ENCODE assay signal across 9 mouse cellular contexts in genomic region chr10:39535347-39535746, GRCm38 (mm10).
DNase-seq lines count a peak whose midpoint lies in the region; ATAC-seq lines count a peak whose summit lies in the region.
"Had no signal": no experiment of that assay in that cellular context is flagged by ENCODE, and none has a peak within 500 bp of the region (broad histone marks: within the 10 kb centered on the region; RNA-seq: fewer than 3 reads in every experiment).

No protein-coding gene starts in this region.

- no peaks in the 10 kb centered on the region for H3K27me3 ChIP-seq in neural tube, embryonic 11.5 days (ENCODE audit: control insufficient read depth, insufficient read depth, low read length)
- no peaks in the 10 kb centered on the region for H3K27me3 ChIP-seq in intestine, embryonic 15.5 days (replicated peaks)
- no peaks in the 10 kb centered on the region for H3K27me3 ChIP-seq in midbrain, embryonic 12.5 days

- no peak overlapping the region for H3K4me2 ChIP-seq in neural tube, embryonic 11.5 days (ENCODE audit: low read depth)
- H3K4me2 ChIP-seq in intestine, embryonic 15.5 days (replicated peaks): no peak overlapping the region
- no peak overlapping the region for H3K4me2 ChIP-seq in midbrain, embryonic 12.5 days (replicated peaks)

- H3K9me3 ChIP-seq in neural tube, embryonic 11.5 days (ENCODE audit: control insufficient read depth, low read length): no peaks in the 10 kb centered on the region
- no peaks in the 10 kb centered on the region for H3K9me3 ChIP-seq in intestine, embryonic 15.5 days
- H3K9me3 ChIP-seq in midbrain, embryonic 12.5 days: no peaks in the 10 kb centered on the region

- H3K36me3 ChIP-seq in neural tube, embryonic 11.5 days (ENCODE audit: control insufficient read depth, insufficient read depth, low read length): no peaks in the 10 kb centered on the region
- no peaks in the 10 kb centered on the region for H3K36me3 ChIP-seq in intestine, embryonic 15.5 days
- H3K36me3 ChIP-seq in midbrain, embryonic 12.5 days: peaks cover 22% of the 10 kb centered on the region

- WGBS in neural tube, embryonic 11.5 days: 69% methylated on average over 3 of the region's 3 CpGs
- 44% methylated on average over 3 of the region's 3 CpGs for WGBS in intestine, embryonic 15.5 days
- WGBS in midbrain, embryonic 12.5 days: 63% methylated on average over 3 of the region's 3 CpGs

- H3K27ac ChIP-seq in neural tube, embryonic 11.5 days (ENCODE audit: low read depth, low read length): peak overlapping the region; percentile 67; the same call in 1 of the 2 replicates
- H3K27ac ChIP-seq in intestine, embryonic 15.5 days: peak overlapping the region; percentile 45
- peak overlapping the region; percentile 67 for H3K27ac ChIP-seq in midbrain, embryonic 12.5 days (replicated peaks)

- DNase-seq in neural tube, embryonic 11.5 days (ENCODE audit: low spot score): no peak
- no peak for DNase-seq in neural tube, embryonic 10.5 days (ENCODE audit: extremely low spot score, low spot score)
- no peak for DNase-seq in urinary bladder, postnatal 25 days (ENCODE audit: low spot score)
- no peak for DNase-seq in layer of hippocampus, adult 9-11 months
- DNase-seq in heart, postnatal 14 days: no peak
- no peak for DNase-seq in left cerebral cortex, adult 8-10 months (ENCODE audit: low spot score in 2 of 2)

- H3K4me1 ChIP-seq in neural tube, embryonic 11.5 days (ENCODE audit: control insufficient read depth, insufficient read depth, low read length): peaks cover 35% of the 10 kb centered on the region
- H3K4me1 ChIP-seq in intestine, embryonic 15.5 days (replicated peaks): peaks cover 38% of the 10 kb centered on the region
- H3K4me1 ChIP-seq in midbrain, embryonic 12.5 days: peaks cover 50% of the 10 kb centered on the region

- no peak overlapping the region for H3K9ac ChIP-seq in neural tube, embryonic 11.5 days (ENCODE audit: low read length)
- H3K9ac ChIP-seq in intestine, embryonic 15.5 days: no peak overlapping the region
- no peak overlapping the region for H3K9ac ChIP-seq in midbrain, embryonic 12.5 days (replicated peaks)

- no peak overlapping the region for H3K4me3 ChIP-seq in neural tube, embryonic 11.5 days (ENCODE audit: low read depth, low read length)
- H3K4me3 ChIP-seq in intestine, embryonic 15.5 days (replicated peaks): no peak overlapping the region
- H3K4me3 ChIP-seq in midbrain, embryonic 12.5 days: no peak overlapping the region
- H3K4me3 ChIP-seq: myocyte had no signal

- intact Hi-C loops in heart, postnatal 14 days (cut with DNase I): loop anchor here (5.0 kb wide), 1 partner anchor 197 kb away; the partner anchor contains the start of gene Rev3l

- no peak for ATAC-seq in neural tube, embryonic 11.5 days (ENCODE audit: insufficient read depth, low FRiP score, low TSS enrichment)
- ATAC-seq in intestine, embryonic 15.5 days: peak; percentile 66
- ATAC-seq in midbrain, embryonic 12.5 days (ENCODE audit: low FRiP score, low read depth): no peak; the same call in 1 of the 2 replicates
